Mouse (Mus musculus) cortical plate, adult 2 months (tissue): Measurements from ENCODE around the gene Clcn1.

Experiments used
- CTCF ChIP-seq: fragments of 200-500 bp; IDR thresholded peaks from 2 replicates; pipeline ENCODE4 v1.5.1; 2011; ENCODE audit warnings: mild to moderate bottlenecking, control low read depth, low read length; ENCODE audit not compliant: insufficient read depth; ENCODE audit errors: extremely low read depth
- POLR2A ChIP-seq: fragments of 200-500 bp; IDR thresholded peaks from 2 replicates; pipeline ENCODE4 v1.6.1; 2011; ENCODE audit warnings: mild to moderate bottlenecking, low read length, control low read depth; ENCODE audit not compliant: insufficient read depth; ENCODE audit errors: extremely low read depth

- no peak for TF ChIP-seq POLR2A
- no peak for TF ChIP-seq CTCF
Observed at GRCm38 (mm10) chr6:42261524-42262170, 24.8 kb upstream of the Clcn1 start, which contains the start of gene Tmem139.
